Mouse (Mus musculus): Measurements from ENCODE around the gene Cacna1f. TPM values are rescaled to one million over a fixed set of nuclear protein-coding genes. Genes with fewer than 3 reads are reported as not detected.

Gene Cacna1f
- total RNA-seq, 2 experiments from 2014 or later = 0.08 TPM; not detected in 1

- no peak for DNase-seq (ENCODE audit: low spot score in 2 of 2)
- Histone ChIP-seq H3K27ac (0 out of 2 replicates have a peak overlapping the region, but pooled peaks have one; percentile 14), H3K4me3 (peak overlapping the region; percentile 30)
- no peak for TF ChIP-seq CTCF (conservative IDR thresholded peaks at IDR 0.05)
Observed at GRCm38 (mm10) chrX:7640785-7641184, 33.9 kb downstream of the Cacna1f start.

- Histone ChIP-seq H3K4me3 (no peak overlapping the region), H3K27ac (no peak overlapping the region)
- peak in 1 of 2 experiments; percentile 79 for DNase-seq (ENCODE audit: low spot score in 2 of 2)
- peak; percentile 80 for TF ChIP-seq CTCF (conservative IDR thresholded peaks at IDR 0.05)
Observed at GRCm38 (mm10) chrX:7645349-7645748, 38.5 kb downstream of the Cacna1f start.

- TF ChIP-seq CTCF (conservative IDR thresholded peaks at IDR 0.05) = peak; percentile 47
- DNase-seq (ENCODE audit: low spot score in 2 of 2) = peak; percentile 47 to 67
- Histone ChIP-seq H3K4me3 (peak overlapping the region; percentile 53), H3K27ac (peak overlapping the region; percentile 88)
Observed at GRCm38 (mm10) chrX:7648671-7649304, 41.9 kb downstream of the Cacna1f start.

GRCm38 (mm10) chrX:7657221-7657639 lies 50.3 kb downstream of the Cacna1f start, which contains the start of gene Prickle3:
Gene Prickle3, plus strand, starts transcription at chrX:7657260.
- no peak for TF ChIP-seq CTCF (conservative IDR thresholded peaks at IDR 0.05)
- peak within 1 kb of the TSS; percentile 39 for H3K4me3 ChIP-seq
- no peak for DNase-seq (ENCODE audit: low spot score in 2 of 2)
- H3K27ac ChIP-seq = no peak within 1 kb of the TSS

GRCm38 (mm10) chrX:7658031-7658784 lies 51.3 kb downstream of the Cacna1f start:
- Histone ChIP-seq H3K4me3 (no peak overlapping the region; the same call in 1 of the 2 replicates), H3K27ac (no peak overlapping the region)
- no peak for DNase-seq (ENCODE audit: low spot score in 2 of 2)
- no peak for TF ChIP-seq CTCF (conservative IDR thresholded peaks at IDR 0.05)

- no peak overlapping the region for H3K27ac ChIP-seq
- H3K4me3 ChIP-seq = no peak overlapping the region
- no peak for TF ChIP-seq CTCF (conservative IDR thresholded peaks at IDR 0.05)
- DNase-seq (ENCODE audit: low spot score in 2 of 2) = no peak
Observed at GRCm38 (mm10) chrX:7658785-7659589, 52.1 kb downstream of the Cacna1f start.

GRCm38 (mm10) chrX:7661086-7661485 lies 54.2 kb downstream of the Cacna1f start:
- no peak overlapping the region for H3K4me3 ChIP-seq
- no peak for TF ChIP-seq CTCF (conservative IDR thresholded peaks at IDR 0.05)
- no peak for DNase-seq (ENCODE audit: low spot score in 2 of 2)
- H3K27ac ChIP-seq = no peak overlapping the region

GRCm38 (mm10) chrX:7662936-7663335 lies 56.1 kb downstream of the Cacna1f start:
- no peak for TF ChIP-seq CTCF (conservative IDR thresholded peaks at IDR 0.05)
- Histone ChIP-seq H3K27ac (no peak overlapping the region), H3K4me3 (no peak overlapping the region)
- no peak for DNase-seq (ENCODE audit: low spot score in 2 of 2)

- DNase-seq (ENCODE audit: low spot score in 2 of 2) = no peak
- no peak for TF ChIP-seq CTCF (conservative IDR thresholded peaks at IDR 0.05)
- Histone ChIP-seq H3K4me3 (no peak overlapping the region), H3K27ac (no peak overlapping the region)
Observed at GRCm38 (mm10) chrX:7664791-7665190, 57.9 kb downstream of the Cacna1f start.

- H3K4me3 ChIP-seq = no peak overlapping the region
- TF ChIP-seq CTCF (conservative IDR thresholded peaks at IDR 0.05) = no peak
- no peak for DNase-seq (ENCODE audit: low spot score in 2 of 2)
Observed at GRCm38 (mm10) chrX:7665739-7666502, 59.0 kb downstream of the Cacna1f start.

GRCm38 (mm10) chrX:7670390-7670881 lies 63.6 kb downstream of the Cacna1f start:
- H3K4me3 ChIP-seq = peak overlapping the region; percentile 50
- peak in 1 of 2 experiments; percentile 17 for DNase-seq (ENCODE audit: low spot score in 2 of 2)
- no peak for TF ChIP-seq CTCF (conservative IDR thresholded peaks at IDR 0.05)
- 0 out of 2 replicates have a peak overlapping the region, but pooled peaks have one; percentile 48 for H3K27ac ChIP-seq

More at GRCm38 (mm10) chrX:7665739-7666502, 59.0 kb downstream of the Cacna1f start:
- H3K27ac ChIP-seq = no peak overlapping the region
